Mouse (Mus musculus): ENCODE measurements around the gene Vps53.

DNA sequence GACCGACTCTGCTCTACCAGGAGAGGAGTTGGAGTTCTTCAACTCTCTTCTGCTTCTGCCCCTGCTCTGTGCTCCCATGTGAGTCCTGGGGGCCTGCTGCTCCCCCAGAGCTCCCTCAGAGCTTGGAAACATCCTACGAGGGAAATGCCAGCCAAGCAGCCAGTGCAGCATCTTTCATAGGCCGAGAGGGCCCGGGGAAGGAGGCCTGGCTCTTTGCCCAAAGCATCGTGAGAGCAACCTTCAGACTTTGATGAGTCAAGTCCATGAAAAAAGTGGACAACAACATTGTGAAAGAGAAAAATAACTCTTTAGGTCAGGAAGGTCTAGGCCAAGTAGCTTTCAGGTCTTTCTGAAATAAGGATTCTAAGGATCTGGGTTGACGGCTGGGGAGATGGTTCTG lies 89.7 kb downstream of the Vps53 start:
- no peak for TF ChIP-seq CTCF (IDR thresholded peaks at IDR 0.05; ENCODE audit: insufficient read depth, low read length)
- TF ChIP-seq POLR2A (IDR thresholded peaks at IDR 0.05; ENCODE audit: borderline replicate concordance, extremely low read depth, low read depth, low read length), result no peak

Measured in lung, adult 2 months (tissue).